Mouse (Mus musculus) left cerebral cortex, postnatal 25 days (tissue): Measurements from ENCODE around the gene Grb2. TPM values are rescaled to one million over a fixed set of nuclear protein-coding genes. Genes with fewer than 3 reads are reported as not detected.

Experiments
- DNase-seq, 2 experiments: peaks; one replicate each; pipeline ENCODE4 v3.0.0; 2022; ENCODE audit warnings: low spot score in 2 of 2, mixed read lengths in 1 of 2
- intact Hi-C: fragments of 180-260 bp; cut with DNase I; formaldehyde crosslinking; loops from one replicate; pipeline ENCODE4 v1.15.1; 2025
- total RNA-seq, 2 experiments: library from RNA; stranded (reverse); gene quantifications; 2 replicates each; pipeline ENCODE4 v1.2.3; 2021

The Grb2 gene
- total RNA-seq, 2 experiments from 2014 or later: 204 TPM

GRCm38 (mm10) chr11:115635484-115635883, 72.9 kb downstream of the Grb2 start:
- DNase-seq: no peak
- intact Hi-C loops: no loop called here

DNA sequence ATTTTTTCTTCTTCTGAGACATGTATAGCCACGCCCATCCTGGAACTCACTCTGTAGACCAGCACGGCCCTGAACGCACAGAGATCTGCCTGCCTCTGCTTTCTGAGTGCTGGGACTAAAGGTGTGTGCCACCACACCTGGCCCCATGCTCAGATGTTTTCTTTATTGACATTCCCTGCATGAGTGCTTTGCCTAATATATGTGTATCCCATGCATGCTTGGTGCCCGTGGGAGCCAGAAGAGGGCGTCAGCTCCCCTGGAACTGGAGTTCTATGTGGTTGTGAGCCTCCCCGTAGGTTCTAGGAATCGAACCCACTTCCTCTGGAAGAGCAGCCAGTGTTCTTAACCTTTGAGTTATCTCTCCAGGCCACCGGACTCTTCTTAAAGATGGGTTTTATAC, 73.4 kb downstream of the Grb2 start:
- DNase-seq: no peak
- intact Hi-C loops: no loop called here

DNA sequence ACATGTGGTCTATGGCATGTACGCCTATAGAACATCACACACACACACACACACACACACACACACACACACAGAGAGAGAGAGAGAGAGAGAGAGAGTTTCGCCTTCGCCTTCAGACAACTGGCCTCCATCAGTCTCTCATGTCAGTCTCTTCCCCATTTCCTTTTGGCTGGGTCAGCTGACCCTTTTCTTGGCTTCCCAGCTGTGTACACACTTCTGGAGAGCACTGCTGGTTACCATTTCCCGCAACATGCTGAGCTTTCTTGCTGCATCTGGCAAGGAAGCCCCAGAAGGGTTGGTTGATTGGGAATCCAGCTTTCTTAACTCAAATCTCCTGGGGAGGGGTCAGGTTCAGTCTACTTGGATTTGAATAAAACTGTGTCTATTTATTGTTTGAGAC, 74.3 kb downstream of the Grb2 start:
- DNase-seq: no peak
- intact Hi-C loops: loop anchor here (5.0 kb wide), 1 partner anchor 178 kb away; the partner anchor contains the start of genes Caskin2 and Tsen54

- intact Hi-C loops: loop anchor here (5.0 kb wide), 1 partner anchor 179 kb away; the partner anchor contains the start of genes Caskin2 and Tsen54
- DNase-seq: no peak
These were observed 75.5 kb downstream of the Grb2 start for GRCm38 (mm10) chr11:115632862-115633261.

GRCm38 (mm10) chr11:115632247-115632646, 76.2 kb downstream of the Grb2 start:
- DNase-seq: no peak
- intact Hi-C loops: loop anchor here (5.0 kb wide), 1 partner anchor 180 kb away; the partner anchor contains the start of genes Caskin2 and Tsen54

GRCm38 (mm10) chr11:115631505-115631890, 76.9 kb downstream of the Grb2 start:
- intact Hi-C loops: loop anchor here (5.0 kb wide), 1 partner anchor 181 kb away; the partner anchor contains the start of genes Caskin2 and Tsen54

DNA sequence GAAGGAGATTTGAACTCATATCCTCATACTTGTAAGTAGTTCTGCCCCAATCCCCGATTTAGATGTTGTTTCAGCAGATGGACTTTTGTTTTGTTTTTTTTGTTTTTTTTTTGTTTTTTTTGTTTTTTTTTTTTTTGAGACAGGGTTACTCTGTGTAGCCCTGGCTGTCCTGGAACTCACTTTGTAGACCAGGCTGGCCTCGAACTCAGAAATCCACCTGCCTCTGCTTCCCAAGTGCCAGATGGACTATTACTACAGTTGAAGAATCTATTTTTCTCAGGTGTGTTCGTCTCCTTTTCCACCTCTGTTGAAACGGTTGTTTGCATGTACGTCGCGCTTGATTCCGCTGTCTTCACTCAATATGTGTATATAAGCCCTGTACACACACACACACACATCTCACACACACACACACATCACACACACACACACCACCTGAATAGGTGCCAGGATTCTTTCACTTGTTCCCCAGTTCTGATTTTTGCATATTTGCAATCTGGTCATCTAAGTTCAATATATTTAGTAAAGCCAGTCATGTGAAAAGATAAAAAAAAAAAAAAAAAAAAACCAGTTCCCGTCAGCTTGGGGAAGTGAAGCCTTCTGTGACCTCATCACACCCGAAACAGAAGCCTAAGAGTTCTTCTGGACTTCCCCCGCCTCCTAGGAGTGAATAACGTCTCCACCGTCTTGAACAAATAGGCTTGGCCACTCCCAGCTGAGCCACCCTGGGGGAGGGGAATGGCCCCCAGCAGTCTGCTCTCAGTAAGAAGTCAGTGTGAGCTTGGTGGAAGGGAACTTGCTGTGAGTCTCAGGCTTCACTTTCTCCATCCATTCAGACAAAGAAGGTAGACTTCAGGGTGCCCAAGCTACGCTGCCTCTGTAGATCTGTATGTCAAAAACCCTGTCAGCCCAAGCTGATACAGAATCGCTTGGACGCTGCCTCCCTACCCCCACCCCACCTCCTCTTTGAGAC, 77.6 kb downstream of the Grb2 start:
- intact Hi-C loops: loop anchor here (5.0 kb wide), 1 partner anchor 181 kb away; the partner anchor contains the start of genes Caskin2 and Tsen54
- peak in 1 of 2 experiments; percentile 42 for DNase-seq

More at GRCm38 (mm10) chr11:115631505-115631890, 76.9 kb downstream of the Grb2 start:
- peak in 1 of 2 experiments; percentile 32 for DNase-seq

DNA sequence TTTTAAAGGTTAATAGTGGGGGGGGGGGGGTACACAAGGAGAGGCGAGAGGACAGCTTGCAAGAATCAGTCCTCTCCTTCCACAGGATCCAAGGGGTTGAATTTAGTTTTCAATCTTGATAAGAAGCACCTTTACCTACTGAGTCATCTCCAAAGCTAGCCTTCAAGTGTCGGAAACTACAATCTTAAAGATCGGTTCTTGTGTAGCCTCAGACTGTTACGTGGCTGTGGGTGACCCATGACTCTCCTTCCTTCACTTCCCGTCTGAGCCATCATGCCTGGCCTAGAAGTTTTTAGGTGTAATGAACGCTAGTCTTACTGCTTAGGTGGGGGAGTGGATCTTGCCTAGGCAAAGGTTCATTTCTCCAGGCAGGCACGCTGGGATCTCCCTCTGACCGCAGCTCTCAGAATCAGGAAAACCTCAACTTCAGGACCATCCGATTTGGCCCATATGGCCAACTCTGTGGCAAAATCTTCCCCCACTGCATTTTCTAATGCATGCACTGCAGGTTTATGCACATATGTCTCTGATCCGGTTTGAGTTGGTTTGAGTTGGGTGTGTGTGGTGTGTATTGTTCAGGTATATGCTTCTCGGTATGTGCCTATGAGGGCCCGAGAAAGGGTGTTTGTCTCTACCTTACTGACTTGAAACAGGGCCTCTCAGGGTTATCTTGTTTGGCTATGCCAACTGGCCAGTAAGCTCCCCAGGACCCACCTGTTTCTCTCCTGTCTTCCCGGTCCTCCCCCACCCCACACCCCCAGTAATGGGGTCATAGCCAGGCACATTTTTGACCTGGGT, 78.5 kb downstream of the Grb2 start:
- DNase-seq: no peak
- intact Hi-C loops: loop anchor here (5.0 kb wide), 1 partner anchor 182 kb away; the partner anchor contains the start of genes Caskin2 and Tsen54

- intact Hi-C loops: loop anchor here (1.0 kb wide), 1 partner anchor 81 kb away; no protein-coding TSS in a partner anchor
- DNase-seq: no peak
These were observed 79.8 kb downstream of the Grb2 start for GRCm38 (mm10) chr11:115628465-115629101.

DNA sequence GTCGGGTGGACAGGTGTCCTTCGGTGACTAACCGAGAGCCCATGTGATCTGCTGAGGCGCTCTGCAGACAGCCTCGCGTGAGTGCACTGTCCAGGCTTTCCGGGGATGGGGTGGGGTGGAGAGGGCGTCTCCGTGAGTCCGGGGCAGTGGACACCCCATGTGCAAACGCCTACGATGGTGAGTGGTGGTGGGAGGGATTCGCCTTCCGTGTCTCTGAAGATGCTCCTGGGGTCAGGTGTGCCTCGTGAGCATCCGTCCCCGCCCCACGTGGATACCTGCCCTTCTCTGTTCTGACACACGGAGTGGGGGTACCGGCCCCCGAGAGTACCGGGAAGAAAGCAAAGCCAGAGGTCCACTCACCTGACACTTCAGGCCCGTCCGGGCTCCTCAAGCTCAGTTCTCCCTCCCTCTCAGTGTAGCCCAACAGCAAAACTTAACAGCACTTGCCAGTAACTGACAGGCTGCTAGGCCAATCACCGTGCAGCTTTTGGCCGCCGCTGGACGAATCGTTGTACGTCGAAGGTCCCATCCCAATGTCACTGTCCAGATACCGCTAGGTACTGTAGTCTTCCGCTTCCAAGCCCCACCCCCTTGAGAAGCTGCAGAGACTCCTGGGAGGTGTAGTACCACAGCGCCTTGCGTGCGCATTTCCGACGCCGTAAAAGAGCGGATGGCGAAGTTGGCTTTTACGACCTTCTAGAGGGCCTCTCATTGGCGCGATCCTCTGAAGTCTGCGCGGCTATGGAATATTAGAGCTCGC, 80.5 kb downstream of the Grb2 start, which contains the start of gene Slc25a19:
Gene Slc25a19, minus strand, starts transcription at position 591 of the 760 bp plus-strand sequence.
- peak; percentile 99 to 100 for DNase-seq
- intact Hi-C loops: loop anchor here (1.0 kb wide), 1 partner anchor 81 kb away; no protein-coding TSS in a partner anchor

DNA sequence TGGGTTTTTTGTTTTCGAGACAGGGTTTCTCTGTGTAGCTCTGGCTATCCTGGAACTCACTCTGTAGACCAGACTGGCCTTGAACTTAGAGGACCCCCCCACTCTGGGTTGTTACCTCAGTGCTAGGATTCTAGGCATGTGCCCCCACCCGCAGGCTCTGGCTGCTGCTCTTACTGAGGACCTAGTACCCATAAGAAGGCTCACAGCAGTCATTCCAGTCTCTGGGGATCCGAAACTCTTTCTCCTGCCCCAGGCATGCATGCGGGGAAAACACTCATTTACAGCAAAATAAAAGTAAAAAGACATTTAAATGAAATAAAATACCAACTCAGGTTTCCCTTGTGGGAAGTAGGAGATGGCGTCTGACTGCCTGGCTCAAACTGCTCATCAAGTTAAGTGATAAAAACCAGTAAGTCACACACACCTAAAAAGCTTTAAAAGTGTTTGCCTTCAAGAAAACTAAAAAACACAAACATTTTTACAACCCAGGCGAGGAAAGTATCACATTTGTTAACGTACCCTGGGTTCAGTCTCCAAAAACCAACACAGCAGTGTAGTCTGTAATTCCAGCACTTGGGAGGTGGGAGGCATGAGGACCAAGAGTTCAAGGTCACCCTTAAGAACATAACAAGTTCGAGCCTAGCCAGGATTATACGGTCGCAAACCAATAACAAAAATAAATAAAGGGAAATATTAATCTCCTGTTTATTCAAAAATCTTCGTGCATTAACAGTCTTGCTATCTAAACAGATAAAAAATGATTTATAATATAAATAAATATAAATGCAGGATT, 81.4 kb downstream of the Grb2 start:
- intact Hi-C loops: no loop called here
- no peak for DNase-seq

DNA sequence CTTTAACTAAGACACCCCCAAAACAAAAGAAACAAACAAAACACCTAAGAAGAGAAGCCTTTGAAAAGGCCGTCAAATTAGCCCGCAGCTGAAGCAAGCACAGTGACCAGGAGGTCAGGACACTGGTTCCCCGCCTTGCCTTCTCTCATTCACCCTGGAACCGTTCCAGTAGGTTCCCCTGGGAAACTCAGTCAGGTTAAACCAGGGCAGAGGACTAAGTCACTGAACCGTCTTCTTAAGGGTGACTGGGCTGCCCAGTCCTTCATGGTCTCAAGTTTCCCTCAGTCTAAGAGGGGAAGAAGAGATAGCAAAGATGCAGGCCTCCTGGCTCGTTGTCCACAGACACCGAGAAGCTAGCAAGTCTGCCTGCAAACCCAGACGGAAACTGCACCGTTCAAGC, 82.5 kb downstream of the Grb2 start:
- no peak for DNase-seq
- intact Hi-C loops: no loop called here

- no peak for DNase-seq
- intact Hi-C loops: no loop called here
These were observed 84.8 kb downstream of the Grb2 start for GRCm38 (mm10) chr11:115623487-115624070.

DNA sequence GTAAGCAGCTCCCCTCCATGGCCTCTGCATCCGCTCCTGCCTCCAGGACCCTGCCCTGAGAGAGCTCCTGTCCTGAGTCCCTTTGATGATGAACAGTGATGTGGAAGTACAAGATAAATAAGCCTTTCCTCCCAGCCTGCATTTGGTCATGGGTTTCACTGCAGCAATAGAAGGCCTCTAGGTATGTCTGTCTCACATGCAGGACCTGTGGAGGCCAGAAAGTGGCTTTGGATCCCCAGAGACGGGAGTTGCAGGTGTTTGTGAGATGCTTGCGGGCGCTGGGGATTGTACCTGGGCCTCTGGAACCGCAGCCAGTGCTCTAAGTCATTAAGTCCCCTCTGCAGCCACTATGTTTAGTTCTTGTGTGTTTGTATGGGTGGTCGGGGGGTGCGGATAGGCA, 88.4 kb downstream of the Grb2 start:
- intact Hi-C loops: no loop called here
- DNase-seq: no peak

DNA sequence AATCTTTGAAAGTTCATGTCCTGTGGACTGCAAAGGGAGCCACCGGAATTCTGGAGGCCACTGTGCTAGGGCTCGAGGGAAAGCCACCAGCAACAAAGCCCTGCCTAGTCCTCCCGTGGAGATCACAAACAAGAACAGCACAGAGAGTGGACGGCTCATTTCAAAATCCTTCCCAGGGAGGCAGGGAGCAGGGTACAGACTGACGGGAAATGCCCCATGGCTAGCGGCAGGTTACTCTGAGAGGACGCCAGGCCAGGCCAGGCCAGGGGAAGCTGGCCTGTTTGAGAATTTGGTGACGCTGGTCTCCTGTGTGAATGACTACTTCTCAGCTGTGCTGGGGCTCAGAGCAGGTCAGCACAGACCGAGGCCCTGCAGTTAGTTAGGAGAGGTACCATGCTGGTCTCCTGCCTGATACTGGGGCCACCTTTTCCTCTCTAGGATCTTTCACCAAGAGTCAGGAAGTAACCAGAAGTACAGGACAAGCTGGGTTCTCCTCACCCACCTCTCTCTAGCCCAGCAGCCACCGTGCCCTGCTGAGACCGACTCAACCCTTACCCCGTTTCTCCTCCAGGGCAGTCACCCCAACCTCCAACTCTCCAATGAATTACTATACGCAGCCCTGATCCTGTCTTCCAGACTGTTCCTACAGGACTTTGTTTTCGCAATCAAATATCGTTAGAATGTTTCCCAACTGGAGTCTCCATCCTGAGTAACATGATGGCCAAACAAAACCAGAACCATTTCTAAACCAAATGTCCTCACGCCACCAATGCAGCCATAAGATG, 89.5 kb downstream of the Grb2 start:
- intact Hi-C loops: no loop called here
- DNase-seq: no peak

DNA sequence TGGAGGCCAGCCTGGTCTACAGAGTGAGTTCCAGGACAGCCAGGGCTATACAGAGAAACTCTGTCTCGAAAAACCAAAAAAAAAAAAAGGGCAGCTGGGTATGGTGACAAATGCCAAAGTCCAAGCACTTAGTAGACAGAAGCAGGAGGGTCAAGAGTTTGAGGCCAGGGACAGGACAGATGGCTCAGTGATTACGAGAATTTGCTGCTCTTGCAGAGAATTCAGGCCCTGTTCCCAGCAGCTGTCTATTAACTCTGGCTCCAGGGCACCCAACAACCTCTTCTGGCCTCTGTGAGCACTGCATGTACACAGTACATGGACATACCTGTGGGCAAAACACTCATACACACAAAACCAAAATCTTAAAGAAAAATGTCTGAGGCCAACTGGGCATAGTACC, 90.4 kb downstream of the Grb2 start:
- intact Hi-C loops: no loop called here

DNA sequence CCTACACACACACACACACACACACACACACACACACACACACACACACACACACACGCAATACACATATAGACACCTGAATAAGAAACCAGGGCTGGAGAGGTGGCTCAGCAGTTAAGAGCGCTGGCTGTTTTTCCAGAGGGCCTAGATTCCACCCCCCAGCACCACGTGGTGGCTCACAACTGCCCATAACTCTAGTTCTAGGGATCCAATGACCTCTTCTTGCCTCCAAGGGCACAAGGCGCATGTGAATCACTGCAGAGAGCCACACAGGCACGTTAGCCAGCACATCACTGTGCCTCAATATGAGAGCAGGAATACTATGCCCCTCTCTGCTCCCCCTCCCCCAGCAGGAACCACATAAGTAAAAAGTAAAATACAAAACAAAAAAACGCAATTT, 91.5 kb downstream of the Grb2 start:
- no peak for DNase-seq
- intact Hi-C loops: no loop called here

More for the DNA sequence above, 90.4 kb downstream of the Grb2 start:
- DNase-seq: no peak
